15 mouse cellular contexts compared by ENCODE assay signal in genomic region chr10:76030496-76030895, GRCm38 (mm10).
DNase-seq lines count a peak whose midpoint lies in the region.
"Had no signal": no experiment of that assay in that cellular context is flagged by ENCODE, and none has a peak within 500 bp of the region (broad histone marks: within the 10 kb centered on the region; RNA-seq: fewer than 3 reads in every experiment).

No protein-coding gene starts in this region.

- DNase-seq in cerebellum, adult 11-12 months: peak; percentile 19
- no peak for DNase-seq in cerebellum, postnatal 10 days
- peak; percentile 15 for DNase-seq in thymus, postnatal 14 days
- DNase-seq in thymus, adult 18-20 months: no peak
- DNase-seq in R1 (ENCODE audit: low read depth, low spot score): peak; percentile 94
- no peak for DNase-seq in Muller cell, postnatal 12 days (ENCODE audit: inconsistent ontology term)
- no peak for DNase-seq in right cerebral cortex, adult 2 months (ENCODE audit: low spot score in 2 of 2)
- DNase-seq in spleen, adult 18-20 months: no peak
- DNase-seq: gastrocnemius, postnatal 36 days; heart, postnatal 4 days; kidney, adult 2 months; layer of hippocampus, adult 9-11 months; lung, adult 18-20 months; lung, postnatal 36 days; right cerebral cortex, postnatal 25 days had no signal

Comparison
In these comparisons a context has a peak if more than half of its experiments do, and no peak if none do; other contexts are left out.
1. DNase-seq: peak in cerebellum, adult 11-12 months (single experiment), thymus, postnatal 14 days (single experiment) and R1 (single experiment); none in cerebellum, postnatal 10 days (0 of 2), thymus, adult 18-20 months (0 of 2), Muller cell, postnatal 12 days (single experiment), right cerebral cortex, adult 2 months (0 of 2) and spleen, adult 18-20 months (0 of 2).